ENCODE assay signal across 12 mouse cellular contexts in the genomic region with DNA sequence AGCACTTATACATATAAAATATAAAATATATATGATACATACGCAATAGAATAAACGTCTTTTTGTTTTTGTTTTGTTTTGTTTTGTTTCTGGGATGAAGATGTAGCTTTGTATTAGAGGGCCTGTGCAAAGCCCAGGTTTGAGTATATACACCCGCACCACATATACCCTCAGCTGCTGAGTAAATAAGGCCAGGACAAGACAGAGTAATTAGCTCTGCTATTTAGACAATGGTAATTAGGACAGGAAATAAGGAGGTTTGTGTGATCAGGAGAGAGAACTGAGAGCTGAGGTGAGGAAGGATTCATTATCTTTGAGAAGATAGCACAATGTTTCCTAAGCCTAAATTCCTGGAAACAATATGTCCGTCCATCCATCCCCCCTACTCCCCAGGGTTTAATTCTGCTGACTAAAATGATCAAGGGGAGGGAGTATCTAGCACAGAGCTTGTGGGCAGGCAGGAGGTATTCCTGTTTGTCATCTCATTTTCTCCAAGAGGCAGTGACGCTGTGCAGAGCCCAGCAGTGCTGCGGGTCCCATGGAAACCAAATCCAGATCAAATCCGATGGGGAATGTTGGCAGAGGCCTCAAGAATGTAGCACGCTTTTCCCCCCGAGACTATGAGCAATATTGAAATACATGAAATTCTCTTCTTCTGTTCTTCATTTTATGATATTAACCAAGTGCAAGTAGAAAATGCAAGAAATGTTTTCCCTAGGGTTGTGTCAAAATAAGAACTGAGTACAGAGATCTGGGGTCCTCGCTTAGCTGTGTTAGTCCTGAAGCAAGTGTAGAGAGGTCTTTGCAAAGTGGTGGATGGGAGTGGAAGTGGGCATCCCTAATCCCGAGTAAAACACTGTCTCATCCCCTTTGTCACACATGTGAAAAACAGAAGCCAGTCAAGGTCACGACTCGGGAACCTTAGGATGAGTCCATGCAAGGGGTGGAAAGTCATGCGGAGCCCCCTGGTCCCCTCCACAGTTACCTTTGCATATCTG. TPM values are rescaled to one million over a fixed set of nuclear protein-coding genes. Genes with fewer than 3 reads are reported as not detected.
DNase-seq lines count a peak whose midpoint lies in the region; ATAC-seq and TF ChIP-seq lines count a peak whose summit lies in the region.
"Had no signal": no experiment of that assay in that cellular context is flagged by ENCODE, and none has a peak within 500 bp of the region (broad histone marks: within the 10 kb centered on the region; RNA-seq: fewer than 3 reads in every experiment).

No protein-coding gene starts in this region.

- no peak for TF ChIP-seq CTCF in cortical plate, adult 2 months (IDR thresholded peaks at IDR 0.05; ENCODE audit: extremely low read depth, insufficient read depth, low read length)

- no peaks in the 10 kb centered on the region for H3K27me3 ChIP-seq in heart, embryonic 16.5 days (ENCODE audit: control insufficient read depth, insufficient read depth, low read length)
- H3K27me3 ChIP-seq in hindbrain, embryonic 16.5 days (replicated peaks; ENCODE audit: control insufficient read depth, insufficient read depth, low read length): no peaks in the 10 kb centered on the region
- H3K27me3 ChIP-seq in neural tube, embryonic 14.5 days (ENCODE audit: control insufficient read depth, insufficient read depth, low read length): no peaks in the 10 kb centered on the region

- ATAC-seq in heart, embryonic 16.5 days (replicated peaks; ENCODE audit: extremely low read depth, insufficient read depth, low FRiP score): peak; percentile 28; the same call in 1 of the 2 replicates
- peak; percentile 77 for ATAC-seq in hindbrain, embryonic 16.5 days
- peak; percentile 44; the same call in 1 of the 2 replicates for ATAC-seq in neural tube, embryonic 14.5 days (ENCODE audit: low read depth)
- ATAC-seq: CD4-positive, CD25-positive, alpha-beta regulatory T cell, adult 4 months had no signal

- no peaks in the 10 kb centered on the region for H3K9me3 ChIP-seq in heart, embryonic 16.5 days (replicated peaks; ENCODE audit: control insufficient read depth, low read length)
- no peaks in the 10 kb centered on the region for H3K9me3 ChIP-seq in hindbrain, embryonic 16.5 days (ENCODE audit: control insufficient read depth, low read length)
- no peaks in the 10 kb centered on the region for H3K9me3 ChIP-seq in neural tube, embryonic 14.5 days (ENCODE audit: control insufficient read depth, low read length)

- H3K9ac ChIP-seq in heart, embryonic 16.5 days (ENCODE audit: low read length): no peak overlapping the region
- H3K9ac ChIP-seq in hindbrain, embryonic 16.5 days (ENCODE audit: low read depth, low read length): no peak overlapping the region
- no peak overlapping the region for H3K9ac ChIP-seq in neural tube, embryonic 14.5 days (replicated peaks; ENCODE audit: low read depth, low read length)

- TF ChIP-seq POLR2A in cortical plate, adult 2 months (IDR thresholded peaks at IDR 0.05; ENCODE audit: extremely low read depth, insufficient read depth, low read length): no peak

- H3K36me3 ChIP-seq in heart, embryonic 16.5 days (ENCODE audit: control insufficient read depth, insufficient read depth): no peaks in the 10 kb centered on the region
- H3K36me3 ChIP-seq in hindbrain, embryonic 16.5 days (ENCODE audit: control insufficient read depth, insufficient read depth, low read length): no peaks in the 10 kb centered on the region
- H3K36me3 ChIP-seq in neural tube, embryonic 14.5 days (ENCODE audit: control insufficient read depth, insufficient read depth, low read length): no peaks in the 10 kb centered on the region

- intact Hi-C loops in heart, postnatal 25 days (cut with DNase I): loop anchor here (5.0 kb wide), 1 partner anchor 35 kb away; no protein-coding TSS in a partner anchor

- H3K27ac ChIP-seq in heart, embryonic 16.5 days (ENCODE audit: low read length): no peak overlapping the region
- peak overlapping the region; percentile 39 for H3K27ac ChIP-seq in cortical plate, adult 2 months (ENCODE audit: insufficient read depth, low read length)
- H3K27ac ChIP-seq in hindbrain, embryonic 16.5 days (ENCODE audit: low read depth, low read length): peak overlapping the region; percentile 57
- H3K27ac ChIP-seq in neural tube, embryonic 14.5 days (ENCODE audit: low read depth, low read length): no peak overlapping the region

- no peak overlapping the region for H3K4me2 ChIP-seq in heart, embryonic 16.5 days (ENCODE audit: low read depth, low read length)
- H3K4me2 ChIP-seq in hindbrain, embryonic 16.5 days (ENCODE audit: low read length): no peak overlapping the region
- H3K4me2 ChIP-seq in neural tube, embryonic 14.5 days (ENCODE audit: low read depth, low read length): no peak overlapping the region

- H3K4me3 ChIP-seq in heart, embryonic 16.5 days (ENCODE audit: low read length): no peak overlapping the region
- H3K4me3 ChIP-seq in cortical plate, adult 2 months (ENCODE audit: insufficient read depth, low read length): no peak overlapping the region
- H3K4me3 ChIP-seq in hindbrain, embryonic 16.5 days (ENCODE audit: low read length): no peak overlapping the region
- no peak overlapping the region for H3K4me3 ChIP-seq in neural tube, embryonic 14.5 days (ENCODE audit: low read depth, low read length)

- no peak for DNase-seq in heart, postnatal 25 days (ENCODE audit: low spot score)
- no peak for DNase-seq in lung, postnatal 10 days
- DNase-seq in c-Kit-positive CD71-positive TER-119-positive erythroid progenitor cells, embryonic 14.5 days (ENCODE audit: low spot score): no peak
- no peak for DNase-seq in kidney, postnatal 4 days
- DNase-seq: kidney, postnatal 10 days; thymus, adult 18-20 months had no signal

- WGBS in heart, embryonic 16.5 days: 54% methylated on average over 14 of the region's 14 CpGs
- WGBS in hindbrain, embryonic 16.5 days: 51% methylated on average over 14 of the region's 14 CpGs
- 74% methylated on average over 14 of the region's 14 CpGs for WGBS in neural tube, embryonic 14.5 days

- peaks cover 6% of the 10 kb centered on the region for H3K4me1 ChIP-seq in heart, embryonic 16.5 days (ENCODE audit: control insufficient read depth, insufficient read depth, low read length)
- peaks cover 7% of the 10 kb centered on the region for H3K4me1 ChIP-seq in cortical plate, adult 2 months (ENCODE audit: control insufficient read depth, insufficient read depth, low read length)
- peaks cover 7% of the 10 kb centered on the region for H3K4me1 ChIP-seq in hindbrain, embryonic 16.5 days (ENCODE audit: control insufficient read depth, insufficient read depth, low read depth, low read length)
- no peaks in the 10 kb centered on the region for H3K4me1 ChIP-seq in neural tube, embryonic 14.5 days (ENCODE audit: control insufficient read depth, insufficient read depth, low read length)

RNA-seq across cellular contexts. Expression of a gene that starts 24.9 kb away (rescaled TPM):
- not detected in 2 replicates for polyA plus RNA-seq in heart, embryonic 16.5 days (2015; fragmentation: Nextera tagmentation; extraction: Ambion mirVana)
- total RNA-seq in heart, postnatal 25 days (2021): not detected
- polyA plus RNA-seq in cortical plate, adult 2 months (2012; rRNA removed): 0.09 TPM in 1 of 2 replicates, not detected in the other
- not detected in 2 replicates for polyA plus RNA-seq in hindbrain, embryonic 16.5 days (2015; fragmentation: Nextera tagmentation; extraction: Ambion mirVana)
- not detected in 2 replicates for polyA plus RNA-seq in neural tube, embryonic 14.5 days (2014; fragmentation: Nextera tagmentation; extraction: Ambion mirVana)
- polyA plus RNA-seq: CD4-positive, CD25-positive, alpha-beta regulatory T cell, adult 4 months had no signal

RNA-seq across cellular contexts. Expression of a gene that starts 38.2 kb away (rescaled TPM):
- polyA plus RNA-seq in heart, embryonic 16.5 days (2015; fragmentation: Nextera tagmentation; extraction: Ambion mirVana): 0.17 and 0.18 TPM in 2 replicates
- total RNA-seq in heart, postnatal 25 days (2021): not detected
- 0.04 and 0.06 TPM in 2 replicates for polyA plus RNA-seq in cortical plate, adult 2 months (2012; rRNA removed)
- polyA plus RNA-seq in hindbrain, embryonic 16.5 days (2015; fragmentation: Nextera tagmentation; extraction: Ambion mirVana): 0.28 and 0.34 TPM in 2 replicates
- polyA plus RNA-seq in neural tube, embryonic 14.5 days (2014; fragmentation: Nextera tagmentation; extraction: Ambion mirVana): 0.20 TPM in 1 of 2 replicates, not detected in the other
- total RNA-seq: granulocyte monocyte progenitor cell, adult 5-6 weeks had no signal
- polyA plus RNA-seq: CD4-positive, CD25-positive, alpha-beta regulatory T cell, adult 4 months had no signal

RNA-seq across cellular contexts. Expression of a gene that starts 44.9 kb away (rescaled TPM):
- polyA plus RNA-seq in heart, embryonic 16.5 days (2015; fragmentation: Nextera tagmentation; extraction: Ambion mirVana): 3.2 and 4.0 TPM in 2 replicates
- total RNA-seq in heart, postnatal 25 days (2021): 1 to 10 TPM; 2.4 to 2.8 TPM
- polyA plus RNA-seq in cortical plate, adult 2 months (2012; rRNA removed): 51.3 and 54.7 TPM in 2 replicates
- polyA plus RNA-seq in hindbrain, embryonic 16.5 days (2015; fragmentation: Nextera tagmentation; extraction: Ambion mirVana): 8.6 and 11.2 TPM in 2 replicates
- polyA plus RNA-seq in neural tube, embryonic 14.5 days (2014; fragmentation: Nextera tagmentation; extraction: Ambion mirVana): 7.3 and 8.5 TPM in 2 replicates

RNA-seq across cellular contexts. Expression of a gene that starts 50.1 kb away (rescaled TPM):
- 69.1 and 73.5 TPM in 2 replicates for polyA plus RNA-seq in heart, embryonic 16.5 days (2015; fragmentation: Nextera tagmentation; extraction: Ambion mirVana)
- 10 to 100 TPM; 78.7 to 80.9 TPM for total RNA-seq in heart, postnatal 25 days (2021)
- 169 and 194 TPM in 2 replicates for polyA plus RNA-seq in cortical plate, adult 2 months (2012; rRNA removed)
- polyA plus RNA-seq in hindbrain, embryonic 16.5 days (2015; fragmentation: Nextera tagmentation; extraction: Ambion mirVana): 89.5 and 98.2 TPM in 2 replicates
- polyA plus RNA-seq in neural tube, embryonic 14.5 days (2014; fragmentation: Nextera tagmentation; extraction: Ambion mirVana): 101 and 118 TPM in 2 replicates

RNA-seq across cellular contexts. Expression of a gene that starts 50.8 kb away (rescaled TPM):
- 42.8 and 49.8 TPM in 2 replicates for polyA plus RNA-seq in heart, embryonic 16.5 days (2015; fragmentation: Nextera tagmentation; extraction: Ambion mirVana)
- 10 to 100 TPM; 15.5 to 16.0 TPM for total RNA-seq in heart, postnatal 25 days (2021)
- polyA plus RNA-seq in cortical plate, adult 2 months (2012; rRNA removed): 35.1 and 37.9 TPM in 2 replicates
- 68.2 and 69.1 TPM in 2 replicates for polyA plus RNA-seq in hindbrain, embryonic 16.5 days (2015; fragmentation: Nextera tagmentation; extraction: Ambion mirVana)
- 77.4 and 79.8 TPM in 2 replicates for polyA plus RNA-seq in neural tube, embryonic 14.5 days (2014; fragmentation: Nextera tagmentation; extraction: Ambion mirVana)

Comparison
In these comparisons a context has a peak if more than half of its experiments do, and no peak if none do; other contexts are left out.
1. H3K27ac ChIP-seq: peak in cortical plate, adult 2 months (single experiment) and hindbrain, embryonic 16.5 days (single experiment); none in heart, embryonic 16.5 days (single experiment) and neural tube, embryonic 14.5 days (single experiment).
2. Peak in every context shown above with its lines, with median percentiles within 50 percentile points of each other: ATAC-seq.